Mouse (Mus musculus) thymus, postnatal 0 days (tissue): ENCODE results near the gene Ptpru. TPM values are rescaled to one million over a fixed set of nuclear protein-coding genes. Genes with fewer than 3 reads are reported as not detected.

Experiments
- DNase-seq: peaks from one replicate; pipeline ENCODE4 v3.0.0-alpha.2; 2015; ENCODE audit warnings: low spot score
- polyA plus RNA-seq: library from polyadenylated mRNA; unstranded; fragments of >200 nt; fragmentation: Nextera tagmentation; extraction: Ambion mirVana; gene quantifications from 2 replicates; pipeline ENCODE4 v1.2.1, GENCODE M21; 2015

Ptpru gene
- polyA plus RNA-seq, 1 experiment from 2014 or later: 0.74 TPM

DNA sequence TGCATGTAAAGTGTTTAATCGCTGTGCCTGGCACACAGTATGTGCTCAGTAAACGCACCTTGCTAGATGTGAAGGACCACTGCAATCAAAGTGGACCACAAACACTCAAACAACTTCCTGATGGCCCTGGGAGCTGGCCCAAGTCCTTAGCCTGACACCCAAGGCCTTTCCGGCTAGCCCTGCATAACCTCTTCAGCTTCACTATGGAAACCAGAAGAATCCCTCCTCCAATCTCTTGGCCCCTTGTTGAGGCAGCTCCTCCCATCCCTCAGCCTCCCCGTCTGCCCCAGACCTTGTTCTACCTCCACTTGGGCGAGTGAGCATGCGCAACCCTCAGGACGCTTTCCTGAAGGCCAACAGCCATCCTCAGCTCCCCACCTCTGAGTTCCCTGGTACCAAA is 51.3 kb downstream of the Ptpru start:
- no peak for DNase-seq

DNA sequence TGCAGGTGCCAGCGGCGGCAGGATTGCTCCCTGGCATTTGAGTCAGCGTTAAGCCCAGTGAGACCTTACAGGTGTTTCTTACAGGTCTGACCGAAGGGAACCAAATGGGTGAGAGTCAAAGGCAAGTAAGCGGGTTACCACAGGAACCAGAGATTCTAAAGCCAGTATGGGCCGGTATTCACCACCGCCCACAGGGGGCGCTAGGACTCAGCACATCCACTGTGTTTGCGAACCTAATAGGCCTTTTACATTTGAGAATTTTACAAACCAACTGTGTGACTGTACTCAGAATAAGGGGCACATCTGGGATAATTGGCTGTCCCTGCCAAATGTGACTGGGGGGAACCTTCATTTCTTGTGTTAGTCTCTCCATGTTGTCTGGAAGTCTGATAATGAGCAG is 54.1 kb downstream of the Ptpru start:
- peak; percentile 45 for DNase-seq

DNA sequence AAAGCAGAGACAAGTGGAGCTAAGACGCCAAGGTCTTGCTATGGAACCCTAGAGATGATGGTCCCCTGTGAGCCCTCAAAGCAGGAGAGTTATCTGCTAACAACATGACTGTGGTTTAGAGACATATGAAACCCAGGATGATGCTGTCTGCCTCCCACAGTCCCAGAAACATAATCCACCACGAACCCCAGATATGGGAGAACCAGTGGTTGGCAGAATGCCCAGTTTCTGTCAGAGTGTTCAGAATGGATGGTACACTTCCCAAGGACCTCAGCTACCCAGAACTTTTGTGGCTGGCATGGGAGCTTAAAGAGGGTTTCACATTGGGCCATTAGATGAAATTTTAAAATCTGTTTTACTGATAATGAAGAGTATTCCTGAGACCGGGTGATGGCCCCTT is 57.1 kb downstream of the Ptpru start:
- no peak for DNase-seq

DNA sequence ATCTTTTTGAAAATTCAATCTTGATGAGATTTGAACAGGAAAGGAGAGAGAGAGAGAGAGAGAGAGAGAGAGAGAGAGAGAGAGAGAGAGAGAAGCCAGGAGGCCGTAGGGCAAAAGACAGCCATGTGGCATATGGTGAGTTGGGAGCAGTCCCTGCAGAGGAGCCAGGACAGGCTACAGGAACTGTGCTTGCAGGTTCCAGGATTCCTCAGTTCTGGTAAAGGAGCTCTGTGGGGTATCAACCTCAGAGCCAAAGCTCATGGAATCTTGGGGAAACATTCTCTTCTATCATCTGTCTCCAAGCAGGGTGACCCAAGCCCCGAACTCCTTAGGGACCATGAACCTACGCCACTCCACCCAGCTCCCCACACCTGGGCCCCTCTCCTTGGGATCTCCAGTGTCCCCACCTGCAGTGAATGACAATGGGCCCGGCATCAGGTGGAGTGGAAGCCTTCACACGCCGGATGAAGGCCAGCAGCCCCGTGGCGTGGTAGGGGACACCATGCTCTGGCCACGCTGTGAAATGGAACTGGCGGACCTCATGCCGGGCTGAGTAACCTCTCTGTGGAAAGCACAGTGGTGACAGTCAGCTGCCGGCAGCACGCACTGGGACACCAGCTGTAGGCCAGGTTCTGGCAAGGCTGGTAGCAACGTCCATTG is 59.3 kb downstream of the Ptpru start:
- DNase-seq: no peak

DNA sequence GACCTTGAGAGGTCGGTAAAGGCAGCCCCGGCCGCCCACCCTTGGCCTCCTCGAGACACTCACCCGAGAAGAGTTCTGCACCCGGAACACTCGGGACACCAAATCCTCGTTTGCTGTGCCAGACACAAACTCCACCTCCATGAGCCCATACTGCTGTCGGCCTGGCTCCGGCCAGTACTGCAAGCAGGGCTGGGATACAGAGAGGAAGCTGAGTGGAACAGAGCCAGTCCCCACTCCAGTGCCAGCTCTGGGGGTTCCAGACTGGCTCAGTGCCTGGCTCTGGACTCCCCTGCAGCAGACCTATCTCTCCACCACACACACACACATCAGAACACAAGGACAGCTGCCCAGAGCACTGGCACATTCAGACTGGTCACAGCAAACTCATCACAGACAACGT is 66.7 kb downstream of the Ptpru start:
- DNase-seq: no peak

- no peak for DNase-seq
Observed at GRCm38 (mm10) chr4:131763911-131764310, 74.2 kb downstream of the Ptpru start.

- DNase-seq: peak; percentile 29
Observed at GRCm38 (mm10) chr4:131763479-131763878, 74.6 kb downstream of the Ptpru start.

DNA sequence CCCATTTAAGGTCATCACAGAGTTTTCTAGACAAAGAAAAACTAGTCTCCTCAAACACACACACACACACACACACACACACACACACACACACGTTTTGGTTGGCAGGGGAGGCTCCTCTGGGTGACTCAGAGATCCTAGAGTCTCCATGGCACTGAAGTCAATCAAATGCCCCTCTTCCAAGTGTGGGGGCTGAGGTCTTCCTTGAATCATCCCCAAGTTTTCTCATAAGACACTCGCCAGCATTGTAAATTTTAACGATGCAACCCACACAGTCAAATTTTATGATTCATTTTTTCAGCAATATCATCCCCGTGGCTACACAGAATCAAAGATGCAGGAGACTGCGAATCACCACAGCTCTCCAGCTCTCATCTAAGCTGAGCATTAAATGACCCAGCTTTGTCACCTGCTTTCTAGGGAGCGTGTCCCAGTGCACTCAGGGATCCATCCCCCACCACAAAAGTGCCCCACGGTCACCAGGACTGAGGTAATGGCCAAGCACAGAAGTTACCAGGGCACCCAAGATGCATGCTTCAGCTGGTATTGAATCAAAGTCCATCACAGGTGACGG is 75.8 kb downstream of the Ptpru start:
- DNase-seq: no peak

DNA sequence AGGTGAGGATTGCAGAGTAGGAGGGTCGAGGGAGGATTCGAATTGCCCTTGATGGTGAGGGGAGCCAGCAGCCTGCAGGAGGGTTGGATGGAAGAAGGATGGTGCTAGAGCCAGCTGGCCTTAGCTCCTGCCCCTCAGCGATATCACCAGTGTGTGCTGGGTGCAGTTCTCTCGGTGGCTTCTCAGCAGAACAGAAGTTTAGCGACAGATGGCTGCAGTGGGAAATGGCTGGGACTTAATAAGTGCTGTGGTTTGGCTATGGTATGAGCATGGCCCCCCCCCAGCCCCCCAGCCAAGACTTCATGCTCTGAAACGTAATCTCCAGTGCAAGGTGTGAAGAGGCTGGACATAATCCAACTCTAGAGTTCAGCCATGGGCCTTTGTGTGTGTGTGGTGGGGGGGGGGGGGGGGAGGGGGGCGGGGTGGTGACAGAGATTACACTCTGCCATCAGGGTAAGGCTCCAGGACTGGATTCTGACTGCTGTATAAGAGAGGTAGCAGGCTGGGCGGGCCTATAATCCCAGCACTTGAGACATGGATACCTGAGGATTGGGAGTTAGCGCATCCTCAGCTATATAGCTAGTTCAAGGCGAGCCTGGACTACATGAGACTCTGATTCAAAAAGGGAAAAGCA is 85.8 kb downstream of the Ptpru start:
- DNase-seq: no peak

- no peak for DNase-seq
Observed at GRCm38 (mm10) chr4:131751561-131751960, 86.5 kb downstream of the Ptpru start.

DNA sequence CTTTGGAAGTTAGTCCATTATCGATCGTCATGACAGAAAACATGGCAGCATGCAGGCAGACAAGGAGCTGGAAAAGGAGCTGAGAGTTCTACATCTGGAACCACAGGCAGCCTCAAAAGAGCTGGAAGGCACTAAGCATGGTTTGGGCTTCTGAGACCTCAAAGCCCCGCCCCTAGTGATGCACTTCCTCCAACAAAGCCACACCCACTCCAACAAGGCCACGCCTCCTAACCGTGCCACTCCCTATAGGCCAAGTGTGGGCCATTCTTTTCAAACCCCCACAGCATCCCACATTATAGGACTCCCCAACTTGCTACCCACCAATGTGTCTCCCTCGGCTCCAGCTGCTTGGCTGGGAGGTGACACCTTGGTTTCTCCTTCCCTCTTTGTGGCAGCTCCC is 88.3 kb downstream of the Ptpru start:
- DNase-seq: no peak

DNA sequence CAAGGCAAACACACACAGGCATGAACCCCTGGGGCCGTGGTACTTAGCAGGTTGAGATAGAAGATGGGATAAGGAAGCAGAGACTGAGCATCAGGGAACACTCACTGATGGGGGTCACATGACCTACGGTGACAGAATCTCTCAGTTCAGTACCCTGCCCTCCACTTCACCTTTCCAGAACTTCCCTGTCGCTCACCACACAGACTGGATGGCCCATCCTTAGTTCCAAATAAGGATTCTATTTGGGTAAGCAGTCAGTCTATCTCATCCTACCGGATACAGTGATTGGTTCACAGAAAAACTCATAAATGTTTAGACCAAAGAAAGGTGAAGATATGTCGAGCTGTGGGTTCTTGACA is 93.4 kb downstream of the Ptpru start:
- no peak for DNase-seq

- no peak for DNase-seq
Observed at GRCm38 (mm10) chr4:131743831-131744684, 94.0 kb downstream of the Ptpru start.

DNA sequence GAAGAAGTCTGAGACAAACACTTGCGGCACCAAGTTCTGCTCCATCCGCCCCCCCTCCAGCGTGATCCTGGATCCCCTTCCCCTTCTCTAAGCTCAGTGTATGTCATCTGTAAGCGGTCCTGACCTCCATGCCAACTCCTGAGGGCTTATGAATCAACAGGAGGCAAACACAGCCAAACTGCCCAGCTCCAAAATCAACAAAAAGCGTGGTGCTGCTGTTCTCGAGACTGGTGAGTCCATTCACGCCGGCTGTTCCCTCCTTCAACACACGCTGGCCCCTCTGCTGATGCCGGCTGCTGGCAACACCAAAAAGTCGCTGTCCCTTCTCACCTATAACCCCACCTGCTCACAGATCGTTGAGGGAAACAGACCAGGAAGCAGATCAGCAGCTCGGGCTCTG is 95.1 kb downstream of the Ptpru start:
- DNase-seq: no peak

- no peak for DNase-seq
Observed at GRCm38 (mm10) chr4:131740621-131741020, 97.5 kb downstream of the Ptpru start.

GRCm38 (mm10) chr4:131728628-131729027 is 109.5 kb downstream of the Ptpru start:
- DNase-seq: no peak

DNA sequence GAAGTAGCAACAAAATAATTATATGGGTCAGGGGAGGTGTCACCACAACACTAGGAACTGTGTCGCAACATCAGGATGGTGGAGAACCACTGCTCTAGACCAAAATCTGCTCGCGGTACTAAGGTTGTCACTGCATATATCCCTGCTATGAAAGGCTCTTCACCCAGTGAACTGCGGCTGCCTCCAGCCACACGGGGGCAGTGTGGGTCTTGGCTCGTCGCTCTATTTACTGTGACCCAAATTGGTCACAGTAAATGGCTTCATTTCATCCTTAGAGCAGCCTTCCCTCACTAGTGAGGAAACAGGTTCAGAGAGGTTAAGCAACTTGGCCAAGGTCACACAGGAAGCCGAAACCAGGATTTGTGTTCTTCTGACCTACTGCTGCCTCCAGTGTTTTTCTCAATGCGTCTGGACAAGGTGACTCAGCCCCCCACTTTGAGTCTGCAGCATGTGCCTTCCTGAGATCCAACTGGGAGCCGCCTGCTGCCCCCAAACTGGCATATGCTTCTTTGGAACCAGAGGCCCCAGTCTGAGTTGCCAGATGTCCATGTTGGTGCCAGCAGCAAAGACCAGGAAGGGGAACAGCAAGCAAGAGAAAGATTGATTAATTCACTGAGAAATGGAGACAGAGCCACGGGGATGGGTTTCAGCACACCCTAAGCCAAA is 114.5 kb downstream of the Ptpru start:
- DNase-seq: peak; percentile 35

GRCm38 (mm10) chr4:131722121-131722841 is 115.8 kb downstream of the Ptpru start:
- no peak for DNase-seq

GRCm38 (mm10) chr4:131719151-131719550 is 118.9 kb downstream of the Ptpru start:
- no peak for DNase-seq
